22 mouse cellular contexts compared by ENCODE assay signal in genomic region chr1:36053566-36053965, GRCm38 (mm10). TPM values are rescaled to one million over a fixed set of nuclear protein-coding genes. Genes with fewer than 3 reads are reported as not detected.
DNase-seq lines count a peak whose midpoint lies in the region; ATAC-seq and TF ChIP-seq lines count a peak whose summit lies in the region.
"Had no signal": no experiment of that assay in that cellular context is flagged by ENCODE, and none has a peak within 500 bp of the region (broad histone marks: within the 10 kb centered on the region; RNA-seq: fewer than 3 reads in every experiment).

No protein-coding gene starts in this region.

- H3K79me2 ChIP-seq in CH12.LX (replicated peaks; ENCODE audit: control insufficient read depth, extremely low read depth, insufficient read depth, poor library complexity, severe bottlenecking) (no peaks in the 10 kb centered on the region), MEL (ENCODE audit: control insufficient read depth, insufficient read depth, low read length, poor library complexity) (no peaks in the 10 kb centered on the region)

- H3K36me3 ChIP-seq in CH12.LX (replicated peaks in 1 of 2; ENCODE audit: control insufficient read depth in 1 of 2, insufficient read depth in 1 of 2, low read length in 1 of 2) (no peaks in the 10 kb centered on the region), MEL (ENCODE audit: control insufficient read depth in 1 of 2, insufficient read depth in 2 of 2, low read length in 2 of 2) (peaks cover 0 to 11% of the 10 kb centered on the region in 2 experiments; a peak in 2 of 4 replicates)
- no peaks in the 10 kb centered on the region for H3K36me3 ChIP-seq in forebrain, embryonic 14.5 days (ENCODE audit: control insufficient read depth, insufficient read depth, low read length)
- H3K36me3 ChIP-seq: embryonic facial prominence, embryonic 13.5 days; forebrain, embryonic 12.5 days; heart, embryonic 12.5 days; hindbrain, embryonic 13.5 days had no signal

- no peak for TF ChIP-seq POLR2A in CH12.LX (IDR thresholded peaks at IDR 0.05; ENCODE audit: low read depth, low read length)
- no peak for TF ChIP-seq POLR2A in MEL (IDR thresholded peaks at IDR 0.05; ENCODE audit: control insufficient read depth in 1 of 2, insufficient read depth in 1 of 2, low read depth in 1 of 2, low read length in 2 of 2, poor library complexity in 1 of 2)

- dilution Hi-C loops in CH12.LX (cut with MboI; ENCODE audit: extremely low pct_ligation_motif_present, extremely low pct_unique_long_range_greater_than_20kb, low sequenced_read_pairs), result no loop called here

- H3K27me3 ChIP-seq in CH12.LX (replicated peaks) (no peaks in the 10 kb centered on the region), MEL (ENCODE audit: control insufficient read depth in 1 of 2, insufficient read depth in 2 of 2, low read length in 2 of 2) (no peaks in the 10 kb centered on the region)
- no peaks in the 10 kb centered on the region for H3K27me3 ChIP-seq in forebrain, embryonic 14.5 days (replicated peaks; ENCODE audit: control insufficient read depth, insufficient read depth, low read length)
- H3K27me3 ChIP-seq: embryonic facial prominence, embryonic 13.5 days; heart, embryonic 12.5 days; hindbrain, embryonic 13.5 days had no signal

- peak overlapping the region; percentile 78 for H3K27ac ChIP-seq in CH12.LX (ENCODE audit: insufficient read depth, low read depth)
- H3K27ac ChIP-seq in MEL (ENCODE audit: control insufficient read depth, low read depth, low read length), result peak overlapping the region; percentile 58; the same call in 1 of the 2 replicates
- H3K27ac ChIP-seq in forebrain, embryonic 14.5 days (ENCODE audit: low read depth, low read length), result no peak overlapping the region
- H3K27ac ChIP-seq: embryonic facial prominence, embryonic 13.5 days; forebrain, embryonic 12.5 days; hindbrain, embryonic 13.5 days; hindbrain, postnatal 0 days had no signal

- no peak overlapping the region for H3K9ac ChIP-seq in CH12.LX (ENCODE audit: insufficient read depth, low read depth)
- H3K9ac ChIP-seq in MEL (ENCODE audit: control insufficient read depth, low read depth, low read length, poor library complexity, severe bottlenecking), result no peak overlapping the region
- no peak overlapping the region for H3K9ac ChIP-seq in forebrain, embryonic 14.5 days (ENCODE audit: low read length)
- H3K9ac ChIP-seq: embryonic facial prominence, embryonic 13.5 days; forebrain, embryonic 12.5 days; forebrain, postnatal 0 days; heart, embryonic 12.5 days; hindbrain, embryonic 13.5 days had no signal

- TF ChIP-seq RAD21 in CH12.LX (IDR thresholded peaks at IDR 0.05; ENCODE audit: low read depth, low read length) (no peak), MEL (IDR thresholded peaks at IDR 0.05; ENCODE audit: low read depth, low read length) (no peak)

- intact Hi-C loops in heart, postnatal 25 days (cut with DNase I), result no loop called here

- peak; percentile 26; the same call in 1 of the 2 replicates for TF ChIP-seq EP300 in CH12.LX (IDR thresholded peaks at IDR 0.05; ENCODE audit: low read length)
- TF ChIP-seq EP300 in MEL (IDR thresholded peaks at IDR 0.05; ENCODE audit: low read depth in 1 of 2, low read length in 2 of 2), result no peak

- TF ChIP-seq CTCF in CH12.LX (conservative IDR thresholded peaks at IDR 0.05 in 1 of 2, IDR thresholded peaks at IDR 0.05 in 1 of 2; ENCODE audit: low read depth in 2 of 2, low read length in 2 of 2), result no peak
- TF ChIP-seq CTCF in MEL (IDR thresholded peaks at IDR 0.05 in 2 of 3, conservative IDR thresholded peaks at IDR 0.05 in 1 of 3; ENCODE audit: control insufficient read depth in 1 of 3, insufficient read depth in 1 of 3, low read depth in 2 of 3, low read length in 3 of 3, poor library complexity in 1 of 3, severe bottlenecking in 1 of 3), result no peak

- in situ Hi-C loops in CH12.LX (cut with MboI; ENCODE audit: low pct_ligation_motif_present, low pct_unique_long_range_greater_than_20kb, low sequenced_read_pairs), result no loop called here

- no peak for ATAC-seq in forebrain, embryonic 14.5 days
- ATAC-seq: CD4-positive, CD25-positive, alpha-beta regulatory T cell, adult 4 months; forebrain, postnatal 0 days; hindbrain, postnatal 0 days had no signal

- H3K9me3 ChIP-seq in CH12.LX (replicated peaks; ENCODE audit: low read length), result no peaks in the 10 kb centered on the region
- no peaks in the 10 kb centered on the region for H3K9me3 ChIP-seq in MEL (replicated peaks; ENCODE audit: insufficient read depth, low read length)
- H3K9me3 ChIP-seq in forebrain, embryonic 14.5 days (replicated peaks; ENCODE audit: control insufficient read depth, low read length), result no peaks in the 10 kb centered on the region
- H3K9me3 ChIP-seq: embryonic facial prominence, embryonic 13.5 days; forebrain, embryonic 12.5 days; heart, embryonic 12.5 days; hindbrain, embryonic 13.5 days had no signal

- H3K4me1 ChIP-seq in CH12.LX (ENCODE audit: control insufficient read depth in 1 of 2, insufficient read depth in 2 of 2), result peaks cover 14 to 28% of the 10 kb centered on the region in 2 experiments
- H3K4me1 ChIP-seq in MEL (ENCODE audit: control insufficient read depth in 1 of 2, insufficient read depth in 2 of 2, low read length in 2 of 2), result peaks cover 0 to 10% of the 10 kb centered on the region in 2 experiments; a peak in 3 of 4 replicates
- no peaks in the 10 kb centered on the region for H3K4me1 ChIP-seq in forebrain, embryonic 14.5 days (ENCODE audit: control insufficient read depth, insufficient read depth, low read length)
- H3K4me1 ChIP-seq: embryonic facial prominence, embryonic 13.5 days; forebrain, embryonic 12.5 days; heart, embryonic 12.5 days; hindbrain, embryonic 13.5 days had no signal

- peak; percentile 1 for DNase-seq in heart, postnatal 4 days
- DNase-seq in heart, postnatal 25 days (ENCODE audit: low spot score), result no peak
- DNase-seq in CH12.LX (ENCODE audit: extremely low read depth) (peak; percentile 69), MEL (ENCODE audit: low read depth, low spot score) (no peak)
- DNase-seq in forebrain, embryonic 14.5 days (ENCODE audit: low spot score), result no peak
- no peak for DNase-seq in ovary, adult 18-20 months (ENCODE audit: low spot score)
- DNase-seq: adrenal gland, adult 8-10 months; adrenal gland, postnatal 36 days; B cell, adult 2 months; cerebellum, adult 11 months; cerebellum, adult 8-10 months; cerebellum, postnatal 25 days; forebrain, postnatal 0 days; gastrocnemius, postnatal 14 days; heart, adult 18-20 months; kidney, adult 11 months had no signal

- no peak overlapping the region; the same call in 1 of the 2 replicates for H3K4me2 ChIP-seq in CH12.LX (ENCODE audit: insufficient read depth, low read depth, poor library complexity, severe bottlenecking)
- no peak overlapping the region for H3K4me2 ChIP-seq in forebrain, embryonic 14.5 days (ENCODE audit: low read length)
- H3K4me2 ChIP-seq: embryonic facial prominence, embryonic 13.5 days; forebrain, embryonic 12.5 days; heart, embryonic 12.5 days; hindbrain, embryonic 13.5 days had no signal

- no peak overlapping the region for H3K4me3 ChIP-seq in CH12.LX (replicated peaks in 1 of 3; ENCODE audit: low read depth in 2 of 3, low read length in 2 of 3, poor library complexity in 1 of 3)
- H3K4me3 ChIP-seq in MEL (ENCODE audit: control insufficient read depth in 1 of 2, insufficient read depth in 1 of 2, low read depth in 2 of 2, low read length in 2 of 2), result no peak overlapping the region
- H3K4me3 ChIP-seq in forebrain, embryonic 14.5 days (ENCODE audit: low read depth, low read length), result no peak overlapping the region
- H3K4me3 ChIP-seq: embryonic facial prominence, embryonic 13.5 days; forebrain, embryonic 12.5 days; heart, embryonic 12.5 days; hindbrain, embryonic 13.5 days had no signal

- WGBS in forebrain, embryonic 14.5 days, result 100% methylated on average over 2 of the region's 2 CpGs

TF ChIP-seq in CH12.LX, 34 proteins besides CTCF, POLR2A, EP300 and RAD21:
- TF ChIP-seq PAX5 (IDR thresholded peaks at IDR 0.05; ENCODE audit: low read length) (no peak), IRF4 (IDR thresholded peaks at IDR 0.05; ENCODE audit: low read depth, low read length) (peak; percentile 51; the same call in 1 of the 2 replicates), ZKSCAN1 (IDR thresholded peaks at IDR 0.05; ENCODE audit: borderline replicate concordance, low read depth, low read length) (peak; percentile 13; the same call in 1 of the 2 replicates)

TF ChIP-seq in MEL, 35 proteins besides CTCF, POLR2A, EP300 and RAD21:
- TF ChIP-seq MAFK (IDR thresholded peaks at IDR 0.05; ENCODE audit: borderline replicate concordance, low read depth, low read length) (no peak), MYB (IDR thresholded peaks at IDR 0.05; ENCODE audit: low read depth, low read length) (no peak)

RNA-seq across cellular contexts. Expression of gene Hs6st1, which starts 14.6 kb away (rescaled TPM):
- 10 to 100 TPM; 30.0 to 33.3 TPM for total RNA-seq in heart, postnatal 4 days (2021)
- total RNA-seq in heart, postnatal 25 days (2021), result 10 to 100 TPM; 23.0 to 23.1 TPM
- total RNA-seq in CH12.LX (2012; rRNA removed) (14.0 and 17.7 TPM in 2 replicates), CH12.LX (2014; rRNA removed) (8.2 and 9.1 TPM in 2 replicates), MEL (2012; rRNA removed) (30.3 and 33.0 TPM in 2 replicates)
- polyA plus RNA-seq in CH12.LX (2012; ENCODE audit: insufficient read length, low read depth) (18.1 and 18.6 TPM in 2 replicates), MEL (2012; ENCODE audit: insufficient read depth in 1 of 2, insufficient read length in 2 of 2, low read depth in 1 of 2, low replicate concordance in 2 of 2, missing spikeins in 1 of 2) (10 to 100 TPM; 45.7 to 52.0 TPM)
- polyA plus RNA-seq in forebrain, embryonic 14.5 days (2014; fragmentation: Nextera tagmentation; extraction: Ambion mirVana), result 10.2 and 10.6 TPM in 2 replicates

Comparison
In these comparisons a context has a peak if more than half of its experiments do, and no peak if none do; other contexts are left out.
1. DNase-seq: peak in heart, postnatal 4 days (single experiment) and CH12.LX (single experiment); none in heart, postnatal 25 days (single experiment), MEL (single experiment), forebrain, embryonic 14.5 days (single experiment) and ovary, adult 18-20 months (single experiment).